ENCODE assay signal across 8 mouse cellular contexts in genomic region chr1:161712918-161713317, GRCm38 (mm10).
DNase-seq lines count a peak whose midpoint lies in the region; ATAC-seq and TF ChIP-seq lines count a peak whose summit lies in the region.

No protein-coding gene starts in this region.

- no peaks in the 10 kb centered on the region for H3K4me1 ChIP-seq in hindbrain, embryonic 16.5 days (ENCODE audit: control insufficient read depth, insufficient read depth, low read depth, low read length)
- H3K4me1 ChIP-seq in hindbrain, embryonic 11.5 days (replicated peaks; ENCODE audit: control insufficient read depth, insufficient read depth, low read length), result no peaks in the 10 kb centered on the region
- H3K4me1 ChIP-seq in heart, adult 2 months (ENCODE audit: control insufficient read depth, insufficient read depth, low read length), result peaks cover 2% of the 10 kb centered on the region

- peak overlapping the region; percentile 35 for H3K4me2 ChIP-seq in hindbrain, embryonic 16.5 days (ENCODE audit: low read length)
- no peak overlapping the region for H3K4me2 ChIP-seq in hindbrain, embryonic 11.5 days (replicated peaks; ENCODE audit: low read depth, low read length)

- ATAC-seq in hindbrain, embryonic 16.5 days, result no peak
- ATAC-seq in hindbrain, embryonic 11.5 days (ENCODE audit: low FRiP score), result no peak

- no peaks in the 10 kb centered on the region for H3K27me3 ChIP-seq in hindbrain, embryonic 16.5 days (replicated peaks; ENCODE audit: control insufficient read depth, insufficient read depth, low read length)
- H3K27me3 ChIP-seq in hindbrain, embryonic 11.5 days (ENCODE audit: control insufficient read depth, insufficient read depth, low read length), result no peaks in the 10 kb centered on the region
- H3K27me3 ChIP-seq in heart, adult 2 months (ENCODE audit: control insufficient read depth, insufficient read depth, low read length), result no peaks in the 10 kb centered on the region

- H3K9ac ChIP-seq in hindbrain, embryonic 16.5 days (ENCODE audit: low read depth, low read length), result no peak overlapping the region
- no peak overlapping the region for H3K9ac ChIP-seq in hindbrain, embryonic 11.5 days (ENCODE audit: low read depth, low read length)
- no peak overlapping the region for H3K9ac ChIP-seq in heart, adult 2 months (ENCODE audit: low read depth, low read length)

- intact Hi-C loops in heart, adult 2 months (cut with DNase I), result no loop called here
- intact Hi-C loops in left cerebral cortex, postnatal 36 days (cut with DNase I), result no loop called here

- no peaks in the 10 kb centered on the region for H3K9me3 ChIP-seq in hindbrain, embryonic 16.5 days (ENCODE audit: control insufficient read depth, low read length)
- H3K9me3 ChIP-seq in hindbrain, embryonic 11.5 days (ENCODE audit: control insufficient read depth, low read length), result no peaks in the 10 kb centered on the region

- H3K79me2 ChIP-seq in heart, adult 2 months (replicated peaks; ENCODE audit: control insufficient read depth, insufficient read depth, low read length), result no peaks in the 10 kb centered on the region

- peak; percentile 14; the same call in 1 of the 2 replicates for TF ChIP-seq CTCF in brain, embryonic 14.5 days (IDR thresholded peaks at IDR 0.05; ENCODE audit: borderline replicate concordance, extremely low read depth, insufficient read depth, insufficient read length)
- TF ChIP-seq CTCF in heart, adult 2 months (IDR thresholded peaks at IDR 0.05), result peak; percentile 58

- no peak overlapping the region for H3K27ac ChIP-seq in hindbrain, embryonic 16.5 days (ENCODE audit: low read depth, low read length)
- no peak overlapping the region for H3K27ac ChIP-seq in hindbrain, embryonic 11.5 days (ENCODE audit: low read depth, low read length)
- no peak overlapping the region for H3K27ac ChIP-seq in heart, adult 2 months

- 64% methylated on average over 10 of the region's 10 CpGs for WGBS in hindbrain, embryonic 16.5 days
- WGBS in hindbrain, embryonic 11.5 days, result 92% methylated on average over 10 of the region's 10 CpGs
- 13% methylated on average over 10 of the region's 10 CpGs for WGBS in heart, adult 2 months

- TF ChIP-seq POLR2A in brain, embryonic 14.5 days (IDR thresholded peaks at IDR 0.05; ENCODE audit: borderline replicate concordance, extremely low read depth, insufficient read depth, insufficient read length, poor library complexity, severe bottlenecking), result no peak
- TF ChIP-seq POLR2A in heart, adult 2 months (IDR thresholded peaks at IDR 0.05; ENCODE audit: insufficient read depth, low read depth, low read length), result no peak

- TF ChIP-seq EP300 in heart, adult 2 months (IDR thresholded peaks at IDR 0.05; ENCODE audit: insufficient read depth, low read depth, low read length), result no peak

- no peaks in the 10 kb centered on the region for H3K36me3 ChIP-seq in hindbrain, embryonic 16.5 days (ENCODE audit: control insufficient read depth, insufficient read depth, low read length)
- H3K36me3 ChIP-seq in hindbrain, embryonic 11.5 days (ENCODE audit: control insufficient read depth, insufficient read depth, low read length), result no peaks in the 10 kb centered on the region
- no peaks in the 10 kb centered on the region for H3K36me3 ChIP-seq in heart, adult 2 months (ENCODE audit: control insufficient read depth, insufficient read depth, low read length)

- DNase-seq in hindbrain, embryonic 11.5 days (ENCODE audit: low spot score), result no peak
- DNase-seq in brain, embryonic 14.5 days (ENCODE audit: low read depth), result peak; percentile 74
- DNase-seq in heart, adult 2 months, result peak; percentile 63 to 71
- DNase-seq in kidney, adult 9 months, result peak; percentile 60
- DNase-seq in left cerebral cortex, postnatal 36 days (ENCODE audit: low spot score in 2 of 2), result peak; percentile 43 to 47
- peak; percentile 84 for DNase-seq in right cerebral cortex, postnatal 14 days
- DNase-seq in urinary bladder, postnatal 25 days (ENCODE audit: low spot score), result peak; percentile 21

- H3K4me3 ChIP-seq in hindbrain, embryonic 16.5 days (ENCODE audit: low read length), result no peak overlapping the region
- no peak overlapping the region for H3K4me3 ChIP-seq in hindbrain, embryonic 11.5 days (ENCODE audit: low read depth, low read length)
- no peak overlapping the region for H3K4me3 ChIP-seq in heart, adult 2 months
